Mouse (Mus musculus): ENCODE results near the gene Pkig.

The Pkig gene

DNA sequence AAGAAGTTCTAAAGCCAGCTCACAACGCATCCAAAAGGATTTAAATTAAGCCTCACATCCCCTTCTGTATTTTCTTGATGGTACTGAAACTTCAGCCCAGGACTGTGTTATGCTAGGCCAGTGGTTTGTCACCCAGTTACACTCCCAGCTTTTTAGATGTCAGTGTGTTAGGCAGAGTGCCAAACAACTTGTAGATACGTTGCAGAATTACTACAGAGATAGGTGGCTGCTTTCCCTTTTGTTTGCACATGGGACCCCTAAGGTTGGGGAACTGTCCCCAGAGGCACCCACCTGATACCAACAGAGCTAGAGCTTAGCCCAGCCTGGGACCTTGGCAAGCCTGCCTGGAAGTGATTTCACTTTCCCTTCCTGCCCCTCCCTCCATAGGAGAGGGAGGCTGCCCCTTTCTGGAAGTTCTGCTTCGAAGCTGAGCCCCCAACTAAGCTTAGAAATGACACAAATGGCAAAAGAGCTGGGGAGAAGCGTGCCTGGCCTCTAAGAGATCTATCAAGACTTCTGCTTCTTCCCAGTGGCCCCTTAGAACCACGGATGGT, 52.5 kb downstream of the Pkig start:
- DNase-seq (ENCODE audit: low spot score in 2 of 2): no peak

DNA sequence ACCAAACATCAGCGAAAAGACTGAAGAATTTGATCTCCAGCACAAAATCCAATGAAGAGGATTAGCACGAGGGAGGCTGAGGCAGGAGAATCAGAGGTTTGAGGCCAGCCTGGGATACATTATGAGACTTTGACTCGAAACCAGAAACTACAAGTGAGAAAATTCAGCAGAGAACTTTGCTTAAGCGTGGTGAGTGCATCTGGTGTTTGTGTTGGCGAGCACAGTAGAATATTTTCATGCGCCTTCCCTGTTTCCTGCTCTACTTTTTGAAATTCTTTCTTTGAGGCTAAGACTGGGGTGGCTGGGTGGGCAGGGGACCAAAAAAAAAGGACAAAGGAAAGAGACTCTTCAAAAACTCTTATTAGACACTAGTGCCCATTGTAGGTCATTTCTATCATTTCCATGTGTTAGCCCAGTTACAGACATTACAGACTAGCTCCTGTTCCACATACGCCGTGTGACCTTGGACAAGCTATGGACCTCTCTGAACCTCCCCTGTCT, 53.2 kb downstream of the Pkig start:
- DNase-seq (ENCODE audit: low spot score in 2 of 2): peak in 1 of 2 experiments; percentile 50

DNA sequence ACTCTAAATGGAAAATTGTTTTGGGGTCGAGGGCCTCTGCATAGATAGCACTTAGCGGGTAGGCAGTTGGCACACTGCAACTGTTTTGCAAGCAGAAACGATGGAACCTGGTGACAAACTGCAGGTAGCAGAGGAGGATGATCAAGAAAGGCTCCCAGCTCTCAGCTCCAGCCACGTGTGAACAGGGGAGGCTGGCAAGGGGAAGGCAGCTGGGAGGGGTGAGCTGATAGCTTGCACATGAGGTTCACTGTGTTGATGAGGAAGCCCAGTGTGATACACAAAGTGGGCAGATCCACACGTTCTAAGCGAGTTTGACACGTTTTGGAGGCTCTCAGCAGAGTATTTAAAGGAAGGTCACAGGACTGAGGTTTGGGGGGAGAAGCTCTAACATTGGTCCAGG, 54.3 kb downstream of the Pkig start:
- DNase-seq (ENCODE audit: low spot score in 2 of 2): no peak

DNA sequence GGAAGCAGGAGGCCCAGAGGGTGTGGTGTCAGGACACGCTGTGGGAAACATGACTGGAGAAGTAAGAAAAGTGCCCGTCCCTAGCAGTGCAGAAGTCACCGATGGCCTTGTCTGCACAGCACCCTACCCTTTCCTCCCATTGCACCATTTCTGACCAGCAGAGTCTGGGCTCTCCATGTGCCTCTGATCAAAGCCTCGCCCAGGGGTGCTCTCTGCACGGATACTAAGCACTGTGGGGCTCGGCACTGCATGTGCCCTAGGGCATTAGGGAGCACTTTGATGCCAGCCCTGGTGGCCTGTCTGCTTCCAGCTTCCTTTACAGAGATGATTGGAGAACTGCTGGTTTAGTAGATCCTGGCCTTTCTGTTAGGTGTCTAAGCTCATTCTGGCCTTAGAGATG, 54.7 kb downstream of the Pkig start:
- no peak for DNase-seq (ENCODE audit: low spot score in 2 of 2)

DNA sequence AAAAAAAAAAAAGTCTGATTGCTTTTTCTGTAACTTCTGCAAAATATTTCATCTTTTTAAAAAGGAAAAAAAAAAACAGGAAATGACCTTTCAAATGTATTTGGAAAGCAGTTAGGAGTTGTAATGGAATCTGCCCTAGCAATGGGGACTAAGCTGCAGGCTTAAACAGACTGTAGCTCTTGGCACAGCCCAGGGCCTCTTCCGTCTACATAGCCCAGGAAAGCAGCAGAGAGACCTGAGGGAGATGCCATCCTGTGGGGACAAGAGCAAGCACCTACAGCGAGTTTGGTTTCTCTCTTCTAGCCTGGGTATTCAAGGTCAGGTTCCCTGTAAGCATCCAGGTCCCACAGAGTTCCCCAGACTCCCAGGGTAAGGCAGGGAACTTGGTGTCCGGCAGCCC, 55.2 kb downstream of the Pkig start:
- no peak for DNase-seq (ENCODE audit: low spot score in 2 of 2)

DNA sequence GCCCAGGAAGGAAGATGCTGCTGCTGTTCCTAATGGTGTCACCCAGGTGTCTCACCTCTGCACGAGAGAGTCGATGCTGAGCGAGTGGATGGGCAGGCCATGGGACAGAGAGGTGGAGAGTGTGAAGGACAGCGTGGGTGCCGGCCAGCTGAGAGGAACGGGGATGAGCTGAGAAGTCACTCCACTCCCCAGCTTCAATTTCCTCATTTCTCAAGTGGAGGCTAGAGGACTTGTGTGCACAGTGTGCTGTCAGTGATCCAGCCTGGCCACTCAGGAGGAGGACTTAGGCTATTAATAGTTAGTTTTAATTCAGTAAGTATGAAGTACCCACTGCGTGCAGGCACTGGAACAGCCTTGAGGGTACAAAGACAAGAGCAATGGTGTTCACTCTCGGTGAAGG, 58.3 kb downstream of the Pkig start:
- DNase-seq (ENCODE audit: low spot score in 2 of 2): peak in 1 of 2 experiments; percentile 27

DNA sequence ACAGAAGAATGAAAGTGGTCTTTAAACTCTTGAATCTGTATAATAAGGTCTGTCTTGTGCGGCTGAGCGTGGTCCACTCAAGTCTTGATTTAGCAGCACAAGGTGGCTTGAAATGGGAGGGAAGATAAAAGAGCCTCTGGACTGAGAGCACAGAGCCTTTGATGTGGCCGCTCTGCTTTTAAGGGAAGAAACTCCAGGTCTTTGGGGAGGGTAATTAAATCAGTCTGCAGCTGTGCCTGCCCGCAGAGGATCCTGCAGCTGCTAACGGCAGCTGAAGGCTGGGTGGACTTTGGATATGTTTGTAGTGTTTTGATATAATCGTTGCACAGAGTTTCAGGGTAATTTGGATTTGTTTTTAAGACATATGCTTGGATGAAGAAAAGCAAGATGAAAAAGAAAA, 58.7 kb downstream of the Pkig start:
- no peak for DNase-seq (ENCODE audit: low spot score in 2 of 2)

DNA sequence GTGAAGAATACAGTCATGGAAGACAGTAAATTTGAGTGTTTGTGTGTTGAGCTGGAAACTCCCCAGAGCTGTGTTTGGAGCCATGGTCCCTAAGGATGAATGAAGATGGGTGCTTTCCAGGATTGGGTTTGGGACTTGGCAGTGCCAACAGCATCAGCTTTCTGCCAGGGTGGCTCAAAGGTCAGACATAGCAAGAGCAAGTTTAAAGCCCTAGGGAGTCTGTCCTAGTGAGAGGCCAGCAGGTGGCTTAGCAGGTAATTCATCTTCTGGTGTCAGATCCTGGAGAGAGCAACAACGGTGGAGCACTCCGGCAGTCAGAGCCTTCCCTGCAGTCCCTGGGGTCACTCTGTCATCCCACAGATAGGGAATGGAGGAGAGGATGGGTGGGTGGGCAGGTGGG, 60.3 kb downstream of the Pkig start:
- no peak for DNase-seq (ENCODE audit: low spot score in 2 of 2)

- peak; percentile 52 to 84 for DNase-seq (ENCODE audit: low spot score in 2 of 2)
Measured at GRCm38 (mm10) chr2:163718951-163719603, 60.9 kb downstream of the Pkig start.

GRCm38 (mm10) chr2:163719616-163720015, 61.4 kb downstream of the Pkig start:
- no peak for DNase-seq (ENCODE audit: low spot score in 2 of 2)

GRCm38 (mm10) chr2:163722550-163722949, 64.4 kb downstream of the Pkig start:
- peak; percentile 55 to 69 for DNase-seq (ENCODE audit: low spot score in 2 of 2)

DNA sequence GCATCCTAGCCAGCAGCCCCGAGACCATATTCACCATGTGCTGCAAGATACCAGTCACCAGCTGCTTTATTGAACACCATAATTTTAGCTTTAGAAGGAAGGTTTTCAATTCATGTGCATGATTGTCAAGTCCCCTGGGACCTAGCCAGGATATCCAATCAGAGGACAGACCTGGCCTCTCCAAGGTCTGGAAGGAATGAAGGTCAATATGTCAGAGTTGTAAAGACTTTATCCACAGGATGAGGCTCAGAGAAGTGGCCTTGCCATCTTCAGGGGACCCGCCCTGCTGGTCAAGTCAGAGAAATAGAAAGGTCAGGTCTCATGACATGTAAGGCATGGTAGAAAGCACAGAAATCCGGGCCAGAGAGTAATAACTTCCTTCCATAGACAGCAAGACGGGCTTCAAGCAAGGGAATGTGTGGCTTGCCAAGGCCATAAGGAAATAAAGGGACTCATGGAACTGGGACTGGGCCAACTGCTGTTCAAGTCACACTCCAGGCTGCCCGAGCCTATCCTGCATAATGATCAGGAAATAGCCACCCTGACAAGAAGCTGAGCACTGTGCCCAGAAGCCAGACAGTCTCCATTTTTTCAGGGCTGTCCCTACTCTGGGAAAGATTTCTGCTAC, 68.7 kb downstream of the Pkig start:
- no peak for DNase-seq (ENCODE audit: low spot score in 2 of 2)

DNA sequence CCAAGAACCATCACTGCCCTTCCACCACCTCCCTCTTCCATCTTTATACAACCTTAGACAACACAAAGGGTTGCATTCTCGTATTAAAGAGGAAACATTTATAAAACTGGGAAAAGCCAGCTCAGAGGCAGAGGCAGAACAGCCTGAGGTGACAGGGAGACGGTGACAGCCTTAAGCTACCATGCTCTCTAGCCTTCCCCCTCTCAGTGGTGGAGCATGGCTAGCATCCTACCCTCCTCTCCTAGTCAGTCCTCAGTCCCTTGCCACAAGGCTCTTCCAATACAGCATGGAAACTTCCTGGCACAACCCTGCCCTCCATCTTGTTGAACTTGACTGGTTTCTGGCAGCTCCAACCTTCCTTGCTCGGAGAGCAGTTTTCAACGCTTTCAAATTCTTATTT, 70.1 kb downstream of the Pkig start:
- DNase-seq (ENCODE audit: low spot score in 2 of 2): no peak

GRCm38 (mm10) chr2:163732021-163732420, 73.8 kb downstream of the Pkig start:
- DNase-seq (ENCODE audit: low spot score in 2 of 2): no peak

DNA sequence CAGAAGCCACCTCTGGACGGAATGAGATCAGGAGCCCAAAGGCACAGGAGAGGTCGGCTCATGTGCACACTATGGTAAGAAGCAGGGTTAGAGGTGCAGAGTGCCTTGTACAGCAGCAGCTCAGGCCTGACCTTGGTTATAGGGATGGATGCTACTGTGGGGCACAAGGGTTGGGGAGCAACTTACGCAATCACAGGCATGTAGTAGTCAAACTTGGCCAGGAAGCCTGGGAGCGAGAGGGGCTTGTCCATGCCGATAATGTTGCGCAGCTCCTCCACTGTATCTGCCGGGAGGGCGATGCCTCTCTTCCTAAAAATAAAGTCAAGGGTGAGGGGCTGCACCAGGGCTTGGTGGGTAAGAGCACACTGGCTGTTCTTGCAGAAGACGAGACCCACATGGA, 77.0 kb downstream of the Pkig start:
- no peak for DNase-seq (ENCODE audit: low spot score in 2 of 2)

DNA sequence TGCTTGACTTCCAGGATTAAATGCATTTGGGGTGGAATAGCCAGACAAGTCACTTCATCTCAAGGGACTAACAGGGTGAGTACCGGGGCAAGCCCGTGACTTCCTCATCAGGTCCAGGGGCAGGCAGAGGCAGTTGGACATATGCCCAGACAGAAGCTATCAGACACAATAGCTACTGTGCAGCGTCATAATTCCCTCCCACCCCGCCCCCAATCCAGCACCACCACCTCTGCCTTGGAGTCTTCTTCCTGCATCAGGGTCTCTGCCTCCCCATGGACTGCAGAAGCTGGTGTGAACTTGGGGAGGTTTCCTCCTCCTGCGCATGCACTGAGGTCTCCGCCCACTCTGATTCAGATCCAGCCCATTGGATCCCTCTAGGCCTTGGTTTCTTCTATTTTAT, 77.8 kb downstream of the Pkig start:
- DNase-seq (ENCODE audit: low spot score in 2 of 2): no peak

- no peak for DNase-seq (ENCODE audit: low spot score in 2 of 2)
Measured at GRCm38 (mm10) chr2:163742656-163743055, 84.5 kb downstream of the Pkig start.

- no peak for DNase-seq (ENCODE audit: low spot score in 2 of 2)
Measured at GRCm38 (mm10) chr2:163743357-163743756, 85.2 kb downstream of the Pkig start.

DNA sequence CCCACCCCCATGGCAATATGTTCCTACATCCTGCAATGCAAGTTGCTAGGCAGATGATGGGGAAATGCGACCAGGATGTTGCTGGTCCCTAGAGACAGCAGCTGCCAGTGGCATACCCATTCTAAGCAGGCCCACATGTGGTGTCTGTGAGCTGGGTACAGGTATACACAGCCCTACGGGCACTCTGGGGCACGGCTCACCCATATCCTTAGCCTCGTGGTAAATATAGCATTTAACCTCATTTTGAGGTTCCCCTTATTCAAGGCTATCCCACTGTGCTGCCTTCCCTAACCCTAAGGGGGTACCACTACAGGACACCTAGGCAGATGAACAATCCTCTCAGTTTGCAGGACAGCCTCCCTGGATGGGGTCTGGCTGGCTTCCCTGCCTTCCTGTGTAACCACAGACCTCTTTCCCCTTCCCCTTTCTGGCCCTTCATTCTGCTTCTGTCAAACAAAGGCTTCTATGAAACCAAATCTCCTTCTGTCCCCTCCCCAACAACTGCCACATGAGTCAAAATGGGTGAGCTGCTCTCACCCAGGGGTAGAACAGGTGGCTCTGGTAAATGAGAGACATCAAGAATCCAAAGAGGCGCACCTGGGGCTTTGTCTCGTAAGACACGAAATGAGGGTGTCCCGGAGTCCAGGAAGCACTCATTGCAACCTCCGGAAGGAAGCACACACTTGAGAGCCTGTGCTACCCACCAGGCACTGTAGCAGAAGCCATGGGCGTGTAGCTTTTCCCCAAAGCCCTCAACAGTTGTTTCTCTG, 86.8 kb downstream of the Pkig start:
- DNase-seq (ENCODE audit: low spot score in 2 of 2): no peak

- no peak for DNase-seq (ENCODE audit: low spot score in 2 of 2)
Measured at GRCm38 (mm10) chr2:163749647-163750611, 91.7 kb downstream of the Pkig start, which contains the start of gene Ada. TSS of gene Ada (minus strand) at chr2:163750239.

- DNase-seq (ENCODE audit: low spot score in 2 of 2): no peak
Measured at GRCm38 (mm10) chr2:163754228-163754627, 96.0 kb downstream of the Pkig start.
